Mouse (Mus musculus): ENCODE results near the gene Gm20604.

- no peak for TF ChIP-seq CTCF (IDR thresholded peaks at IDR 0.05; ENCODE audit: low read depth, low read length)
- TF ChIP-seq POLR2A (IDR thresholded peaks at IDR 0.05; ENCODE audit: borderline replicate concordance, low read depth, low read length), result no peak
These were observed 14.6 kb downstream of the Gm20604 start, which contains the start of the genes Moap1 and Tmem251 for GRCm38 (mm10) chr12:102743589-102744574.

Data from bone marrow macrophage, adult 2 months (primary cell).